Mouse (Mus musculus) liver, embryonic 14.5 days (tissue): Measurements from ENCODE around the gene Col1a2. TPM values are rescaled to one million over a fixed set of nuclear protein-coding genes. Genes with fewer than 3 reads are reported as not detected.

Source experiments
- ATAC-seq: fragments of 200-750 bp; cut with Nextera tagmentation; 2 replicates; pipeline ENCODE4 v1.8.0; 2017; ENCODE audit warnings: moderate number of reproducible peaks, mild to moderate bottlenecking, moderate library complexity; ENCODE audit not compliant: insufficient read depth
- DNase-seq, 3 experiments: peaks; one replicate each; pipeline ENCODE4 v3.0.0-alpha.2; 2012 to 2013; ENCODE audit warnings: low read depth in 3 of 3, low spot score in 3 of 3
- H3K27ac ChIP-seq: fragments of 300-500 bp; sonication (generic); 2 replicates; pipeline ENCODE4 v1.5.1; 2014; ENCODE audit warnings: moderate library complexity, mild to moderate bottlenecking, control low read depth, inconsistent platforms
- H3K27me3 ChIP-seq: fragments of 300-500 bp; sonication (generic); 2 replicates; pipeline ENCODE4 v1.6.1; 2014; ENCODE audit warnings: mild to moderate bottlenecking, low read length, moderate library complexity; ENCODE audit not compliant: control insufficient read depth, insufficient read depth
- H3K36me3 ChIP-seq: fragments of 300-500 bp; sonication (generic); replicated peaks from 2 replicates; pipeline ENCODE4 v1.6.1; 2014; ENCODE audit warnings: low read depth; ENCODE audit not compliant: control insufficient read depth, insufficient read depth
- H3K4me1 ChIP-seq, 2 experiments: fragments of 200-500 bp in 1 of 2; fragments of 300-500 bp in 1 of 2; sonication (generic) in 1 of 2; replicated peaks; 2 replicates each; pipeline ENCODE4 v1.6.1; 2012 to 2014; ENCODE audit warnings: antibody characterized with exemption in 1 of 2, inconsistent platforms in 1 of 2, low read length in 1 of 2; ENCODE audit not compliant: control insufficient read depth in 2 of 2, insufficient read depth in 2 of 2
- H3K4me2 ChIP-seq: fragments of 300-500 bp; sonication (generic); 2 replicates; pipeline ENCODE4 v1.6.1; 2014; ENCODE audit warnings: low read depth, mild to moderate bottlenecking, control low read depth, moderate library complexity
- H3K4me3 ChIP-seq, 2 experiments: fragments of 200-500 bp in 1 of 2; fragments of 300-500 bp in 1 of 2; sonication (generic) in 1 of 2; 2 replicates each; pipeline ENCODE4 v1.5.1; 2012 to 2014; ENCODE audit warnings: low read depth in 2 of 2, low read length in 2 of 2, mild to moderate bottlenecking in 2 of 2, control low read depth in 1 of 2, inconsistent platforms in 1 of 2, moderate library complexity in 1 of 2; ENCODE audit not compliant: insufficient read depth in 1 of 2
- H3K9ac ChIP-seq: fragments of 300-500 bp; sonication (generic); replicated peaks from 2 replicates; pipeline ENCODE4 v1.6.1; 2014; ENCODE audit warnings: mild to moderate bottlenecking, control low read depth, moderate library complexity
- H3K9me3 ChIP-seq: fragments of 300-500 bp; sonication (generic); 2 replicates; pipeline ENCODE4 v1.6.1; 2016; ENCODE audit warnings: low read length, mixed read lengths; ENCODE audit not compliant: control insufficient read depth
- CTCF ChIP-seq: IDR thresholded peaks from 2 replicates; pipeline ENCODE4 v1.5.1; 2016; ENCODE audit warnings: antibody characterized with exemption, low read depth, control low read depth
- EP300 ChIP-seq: IDR thresholded peaks from 2 replicates; pipeline ENCODE4 v1.6.1; 2016; ENCODE audit warnings: antibody characterized with exemption, low read depth
- WGBS: fragments of 180-500 bp; shearing (Covaris S2); extraction: QIAGEN DNeasy Blood & Tissue Kit; methylation state at CpG from one replicate; pipeline ENCODE4 v1.1.7; 2014; ENCODE audit not compliant: insufficient replicate concordance; 5-methylcytosine and 5-hydroxymethylcytosine counted together
- polyA plus RNA-seq, 2 experiments: library from polyadenylated mRNA; depleted of rRNA in 1 of 2; stranded (reverse) in 1 of 2; unstranded in 1 of 2; fragments of >200 nt; fragmentation: Nextera tagmentation in 1 of 2; extraction: Ambion mirVana in 1 of 2; gene quantifications; 2 replicates each; pipeline versions ENCODE4 v1.2.1 to v1.2.3; 2012 to 2014

The Col1a2 gene
- polyA plus RNA-seq, 2 experiments: 16.2 to 22.8 TPM

DNA sequence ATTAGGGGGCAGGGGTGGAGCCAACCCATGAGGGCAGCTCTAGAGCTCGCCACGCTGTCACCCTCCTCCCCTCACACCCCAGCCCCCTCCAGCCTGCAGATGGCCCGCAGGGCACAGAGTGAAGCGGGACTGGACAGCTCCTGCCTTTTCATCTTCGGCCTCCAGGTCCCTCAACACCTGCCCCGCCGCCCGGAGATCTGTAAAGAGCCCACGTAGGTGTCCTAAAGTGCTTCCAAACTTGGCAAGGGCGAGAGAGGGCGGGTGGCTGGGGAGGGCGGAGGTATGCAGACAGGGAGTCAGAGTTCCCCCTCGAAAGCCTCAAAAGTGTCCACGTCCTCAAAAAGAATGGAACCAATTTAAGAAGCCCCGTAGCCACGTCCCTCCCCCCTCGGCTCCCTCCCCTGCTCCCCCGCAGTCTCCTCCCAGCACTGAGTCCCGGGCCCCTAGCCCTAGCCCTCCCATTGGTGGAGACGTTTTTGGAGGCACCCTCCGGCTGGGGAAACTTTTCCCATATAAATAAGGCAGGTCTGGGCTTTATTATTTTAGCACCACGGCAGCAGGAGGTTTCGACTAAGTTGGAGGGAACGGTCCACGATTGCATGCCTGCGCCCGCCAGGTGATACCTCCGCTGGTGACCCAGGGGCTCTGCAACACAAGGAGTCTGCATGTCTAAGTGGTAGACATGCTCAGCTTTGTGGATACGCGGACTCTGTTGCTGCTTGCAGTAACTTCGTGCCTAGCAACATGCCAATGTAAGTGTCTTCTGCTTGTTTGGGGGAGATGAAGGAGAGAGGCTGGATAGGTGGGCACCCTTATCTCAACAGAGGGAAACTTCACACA is 764 bp downstream of the Col1a2 start:
- Histone ChIP-seq H3K27ac (no peak overlapping the region), H3K4me3 (peak overlapping the region; percentile 27 to 47), H3K9me3 (no peaks in the 10 kb centered on the region), H3K9ac (no peak overlapping the region), H3K4me1 (peaks cover 0 to 5% of the 10 kb centered on the region in 2 experiments; a peak in 1 of 4 replicates), H3K4me2 (peak overlapping the region; percentile 56), H3K27me3 (peaks cover 4% of the 10 kb centered on the region), H3K36me3 (no peaks in the 10 kb centered on the region)
- ATAC-seq (no peak; the same call in 1 of the 2 replicates), DNase-seq (no peak)
- 1% methylated on average over 30 of the region's 31 CpGs for WGBS
- no peak for TF ChIP-seq EP300
- no peak for TF ChIP-seq CTCF

DNA sequence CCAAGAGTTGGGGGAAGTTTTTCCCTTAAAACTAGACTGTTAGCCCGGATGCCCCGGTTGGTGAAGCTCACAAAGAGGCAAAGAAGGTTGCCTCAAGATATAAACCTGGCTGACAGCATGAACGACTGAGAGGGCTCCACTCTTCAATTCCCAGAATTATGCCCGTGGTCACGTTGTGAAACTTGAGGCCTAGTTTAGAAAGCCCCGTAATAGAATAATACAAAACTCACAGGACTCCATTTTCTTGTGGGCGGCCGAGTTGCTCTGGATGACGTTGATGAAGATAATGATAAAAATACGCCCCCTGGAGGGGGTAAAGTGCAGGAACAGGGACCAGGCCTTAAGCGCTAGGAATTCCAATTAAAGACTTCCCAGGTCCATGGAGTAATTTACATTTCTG is 1.5 kb downstream of the Col1a2 start:
- Histone ChIP-seq H3K4me3 (peak overlapping the region; percentile 8 to 47; a peak in 3 of 4 replicates), H3K27ac (no peak overlapping the region), H3K4me2 (no peak overlapping the region; the same call in 1 of the 2 replicates), H3K36me3 (no peaks in the 10 kb centered on the region), H3K9ac (no peak overlapping the region), H3K27me3 (peaks cover 4% of the 10 kb centered on the region), H3K9me3 (no peaks in the 10 kb centered on the region), H3K4me1 (peaks cover 0 to 5% of the 10 kb centered on the region in 2 experiments; a peak in 1 of 4 replicates)
- no peak for TF ChIP-seq EP300
- TF ChIP-seq CTCF: 0 out of 2 replicates have a peak, but pooled peaks have one; percentile 19
- DNase-seq (peak in 1 of 3 experiments; percentile 3), ATAC-seq (no peak)
- 8% methylated on average over 11 of the region's 11 CpGs for WGBS

DNA sequence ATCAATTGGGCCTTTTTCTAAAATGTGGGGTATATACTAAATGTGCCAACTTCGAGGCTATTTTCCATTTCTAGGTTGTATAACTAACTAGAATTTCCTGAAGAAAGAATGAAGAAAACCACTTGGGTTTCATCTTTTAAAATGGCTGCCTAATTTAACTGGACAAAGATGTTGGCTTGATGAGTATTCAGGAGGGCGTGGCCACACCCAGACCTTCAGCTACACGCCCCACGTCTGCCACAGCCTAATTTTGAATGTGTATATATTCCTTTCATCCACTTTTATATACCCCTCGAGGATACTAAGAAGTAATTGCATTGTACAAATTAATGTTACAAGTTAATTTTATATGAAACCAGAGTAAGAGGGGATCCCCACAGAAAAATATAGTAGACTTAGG is 2.2 kb downstream of the Col1a2 start:
- H3K27ac ChIP-seq: no peak overlapping the region
- no peak overlapping the region for H3K9ac ChIP-seq
- H3K4me2 ChIP-seq: no peak overlapping the region
- H3K4me1 ChIP-seq: peaks cover 0 to 5% of the 10 kb centered on the region in 2 experiments; a peak in 1 of 4 replicates
- no peak overlapping the region for H3K4me3 ChIP-seq
- TF ChIP-seq CTCF (no peak), EP300 (no peak)
- DNase-seq: no peak
- H3K9me3 ChIP-seq: no peaks in the 10 kb centered on the region
- no peaks in the 10 kb centered on the region for H3K36me3 ChIP-seq
- no peak for ATAC-seq
- H3K27me3 ChIP-seq: peaks cover 4% of the 10 kb centered on the region
- WGBS: 44% methylated on average over 5 of the region's 5 CpGs

DNA sequence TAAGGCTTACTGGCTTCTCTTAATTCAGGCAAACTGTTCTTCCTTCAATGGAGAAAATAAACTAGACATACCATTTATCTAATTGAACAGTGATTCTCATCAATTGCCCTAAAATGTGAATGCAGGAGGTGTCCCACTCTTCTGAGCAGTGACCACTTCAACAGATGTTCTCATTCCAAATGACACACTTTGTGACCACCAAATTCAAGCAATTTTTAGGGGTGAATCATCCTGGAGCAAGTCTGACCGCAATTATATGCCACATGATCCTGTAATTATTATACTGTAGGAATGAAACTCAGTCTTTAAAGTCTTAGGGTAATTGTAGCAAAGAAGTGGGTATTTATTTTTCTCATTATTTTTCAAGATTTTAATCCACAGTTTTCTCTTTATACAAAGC is 2.7 kb downstream of the Col1a2 start:
- Histone ChIP-seq H3K4me3 (no peak overlapping the region), H3K9ac (no peak overlapping the region), H3K27ac (no peak overlapping the region), H3K4me1 (peaks cover 0 to 5% of the 10 kb centered on the region in 2 experiments; a peak in 1 of 4 replicates), H3K9me3 (no peaks in the 10 kb centered on the region), H3K27me3 (peaks cover 4% of the 10 kb centered on the region), H3K36me3 (no peaks in the 10 kb centered on the region), H3K4me2 (no peak overlapping the region)
- 67% methylated on average over 1 of the region's 1 CpGs for WGBS
- no peak for DNase-seq
- no peak for ATAC-seq
- TF ChIP-seq EP300 (no peak), CTCF (no peak)

DNA sequence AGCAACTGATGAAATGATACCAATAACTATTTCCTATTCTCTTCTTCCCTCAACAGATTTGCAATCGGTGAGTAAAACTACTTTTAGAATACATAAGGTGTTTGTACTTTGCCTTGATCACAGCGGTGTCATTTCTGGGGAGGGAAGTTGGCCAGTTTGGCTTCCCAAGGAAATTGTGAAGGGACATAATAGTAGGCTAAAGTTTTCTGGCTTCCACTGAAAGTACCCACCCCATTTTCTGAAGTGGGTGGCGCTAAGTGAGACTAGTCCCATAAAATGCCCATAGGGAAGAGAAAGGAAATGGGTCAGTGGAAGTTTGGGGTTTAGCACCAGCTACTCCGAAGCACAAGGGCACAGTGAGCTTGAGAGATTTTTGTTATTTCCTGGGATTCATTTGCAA is 3.7 kb downstream of the Col1a2 start:
- H3K27ac ChIP-seq: no peak overlapping the region
- no peak overlapping the region for H3K4me3 ChIP-seq
- no peak overlapping the region for H3K9ac ChIP-seq
- DNase-seq: no peak
- no peaks in the 10 kb centered on the region for H3K36me3 ChIP-seq
- WGBS: 73% methylated on average over 4 of the region's 4 CpGs
- H3K4me2 ChIP-seq: no peak overlapping the region
- TF ChIP-seq CTCF (no peak), EP300 (no peak)
- H3K4me1 ChIP-seq: peaks cover 0 to 5% of the 10 kb centered on the region in 2 experiments; a peak in 1 of 4 replicates
- ATAC-seq: no peak
- peaks cover 4% of the 10 kb centered on the region for H3K27me3 ChIP-seq
- H3K9me3 ChIP-seq: no peaks in the 10 kb centered on the region
